Mouse (Mus musculus): ENCODE results near the gene Ift172.

Ift172 gene

GRCm38 (mm10) chr5:31290521-31291360, at the start of gene Ift172:
TSS of gene Ift172 (minus strand) at chr5:31291116.
- peak; percentile 94 for DNase-seq (ENCODE audit: extremely low spot score)

- DNase-seq (ENCODE audit: extremely low spot score) = peak; percentile 48
Observed at GRCm38 (mm10) chr5:31328255-31328654, 37.3 kb upstream of the Ift172 start.

- DNase-seq (ENCODE audit: extremely low spot score) = peak; percentile 8
Observed at GRCm38 (mm10) chr5:31326850-31327249, 35.9 kb upstream of the Ift172 start.

GRCm38 (mm10) chr5:31324085-31324484, 33.2 kb upstream of the Ift172 start:
- DNase-seq (ENCODE audit: extremely low spot score) = no peak

GRCm38 (mm10) chr5:31322776-31323175, 31.9 kb upstream of the Ift172 start:
- no peak for DNase-seq (ENCODE audit: extremely low spot score)

GRCm38 (mm10) chr5:31312806-31313205, 21.9 kb upstream of the Ift172 start:
- DNase-seq (ENCODE audit: extremely low spot score) = no peak

- DNase-seq (ENCODE audit: extremely low spot score) = no peak
Observed at GRCm38 (mm10) chr5:31303093-31303492, 12.2 kb upstream of the Ift172 start.

- no peak for DNase-seq (ENCODE audit: extremely low spot score)
Observed at GRCm38 (mm10) chr5:31301866-31302265, 10.9 kb upstream of the Ift172 start.

GRCm38 (mm10) chr5:31298486-31298885, 7.6 kb upstream of the Ift172 start:
- no peak for DNase-seq (ENCODE audit: extremely low spot score)

- no peak for DNase-seq (ENCODE audit: extremely low spot score)
Observed at GRCm38 (mm10) chr5:31297981-31298380, 7.1 kb upstream of the Ift172 start.

- no peak for DNase-seq (ENCODE audit: extremely low spot score)
Observed at GRCm38 (mm10) chr5:31297047-31297757, 6.3 kb upstream of the Ift172 start, which contains the start of gene Gckr. TSS of gene Gckr (plus strand) at chr5:31297443.

GRCm38 (mm10) chr5:31295606-31296141, 4.8 kb upstream of the Ift172 start, which contains the start of gene Fndc4:
TSS of gene Fndc4 (minus strand) at chr5:31296080.
- peak; percentile 83 for DNase-seq (ENCODE audit: extremely low spot score)

- DNase-seq (ENCODE audit: extremely low spot score) = peak; percentile 27
Observed at GRCm38 (mm10) chr5:31294964-31295605, 4.2 kb upstream of the Ift172 start.

GRCm38 (mm10) chr5:31291361-31291688, 409 bp upstream of the Ift172 start:
- DNase-seq (ENCODE audit: extremely low spot score) = no peak

GRCm38 (mm10) chr5:31289626-31290230, 1.2 kb downstream of the Ift172 start:
- no peak for DNase-seq (ENCODE audit: extremely low spot score)

- DNase-seq (ENCODE audit: extremely low spot score) = no peak
Observed at GRCm38 (mm10) chr5:31288655-31289054, 2.3 kb downstream of the Ift172 start.

GRCm38 (mm10) chr5:31288225-31288624, 2.7 kb downstream of the Ift172 start:
- no peak for DNase-seq (ENCODE audit: extremely low spot score)

- DNase-seq (ENCODE audit: extremely low spot score) = no peak
Observed at GRCm38 (mm10) chr5:31279245-31279988, 11.5 kb downstream of the Ift172 start.

- DNase-seq (ENCODE audit: extremely low spot score) = no peak
Observed at GRCm38 (mm10) chr5:31273018-31273417, 17.9 kb downstream of the Ift172 start.

- no peak for DNase-seq (ENCODE audit: extremely low spot score)
Observed at GRCm38 (mm10) chr5:31267686-31268085, 23.2 kb downstream of the Ift172 start.

GRCm38 (mm10) chr5:31266101-31266500, 24.8 kb downstream of the Ift172 start:
- DNase-seq (ENCODE audit: extremely low spot score) = no peak

All from embryo, embryonic 9.5 days (tissue).